Mouse (Mus musculus): Measurements from ENCODE around the gene Rfx5.
"Not testable (repeated sequence)": the region's sequence is repeated elsewhere in the genome, so short reads cannot be mapped to it uniquely, and the experiment has no call there.

DNA sequence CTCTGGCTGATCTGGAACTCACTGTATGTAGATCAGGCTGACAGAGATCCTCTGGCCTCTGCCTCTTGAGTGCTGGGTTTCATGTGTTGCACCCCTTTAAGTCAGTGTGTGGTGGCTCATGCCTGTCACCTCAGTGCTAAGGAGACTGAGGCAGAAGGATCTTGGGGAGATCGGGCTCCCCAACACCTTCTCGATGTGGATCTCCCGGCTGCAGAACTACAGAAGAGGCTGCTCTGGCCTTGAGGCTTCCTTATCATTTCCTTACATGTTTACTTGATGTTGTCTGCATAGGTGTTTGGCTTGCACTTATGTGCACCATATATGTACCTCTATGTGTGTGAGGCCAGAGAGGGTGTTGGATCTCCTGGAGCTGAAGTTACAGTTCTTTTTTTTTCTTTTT lies 19.3 kb upstream of the Rfx5 start:
- TF ChIP-seq GATA1, TAL1 (IDR thresholded peaks at IDR 0.05; ENCODE audit: low read length): not testable (repeated sequence)

All from erythroblast, embryonic 14.5 days (primary cell).